Mouse (Mus musculus) olfactory bulb, adult 2 months (tissue): Measurements from ENCODE around the gene Tex35.

Experiments used
- CTCF ChIP-seq: fragments of 200-500 bp; IDR thresholded peaks from 2 replicates; pipeline ENCODE4 v1.5.1; 2012; ENCODE audit warnings: low read depth, mild to moderate bottlenecking, low read length, moderate library complexity; ENCODE audit not compliant: insufficient read depth
- POLR2A ChIP-seq: fragments of 200-500 bp; IDR thresholded peaks from 2 replicates; pipeline ENCODE4 v1.6.1; 2012; ENCODE audit warnings: mild to moderate bottlenecking, low read depth, low read length, moderate library complexity; ENCODE audit not compliant: insufficient read depth

GRCm38 (mm10) chr1:157049886-157050285 is 58.6 kb downstream of the Tex35 start:
- TF ChIP-seq POLR2A (no peak), CTCF (no peak)
